Mouse (Mus musculus): Measurements from ENCODE around the gene Hdac4. TPM values are rescaled to one million over a fixed set of nuclear protein-coding genes. Genes with fewer than 3 reads are reported as not detected.

The Hdac4 gene
- polyA plus RNA-seq, 1 experiment from 2014 or later = 31.2 TPM

- Histone ChIP-seq H3K9me3 (replicated peaks) (0 out of 2 replicates have a peak, but pooled peaks cover 4% of the 10 kb centered on the region), H3K36me3 (no peaks in the 10 kb centered on the region), H3K4me1 (0 out of 2 replicates have a peak, but pooled peaks cover 2% of the 10 kb centered on the region), H3K4me3 (replicated peaks) (no peak overlapping the region), H3K27ac (replicated peaks) (no peak overlapping the region), H3K9ac (replicated peaks) (no peak overlapping the region), H3K4me2 (no peak overlapping the region), H3K27me3 (replicated peaks) (no peaks in the 10 kb centered on the region)
- 88% methylated on average over 2 of the region's 2 CpGs for WGBS
- ATAC-seq (ENCODE audit: low FRiP score) = no peak
These were observed 298.4 kb downstream of the Hdac4 start for GRCm38 (mm10) chr1:91897078-91897477.

- H3K4me2 ChIP-seq = no peak overlapping the region
- no peak for ATAC-seq (ENCODE audit: low FRiP score)
- WGBS = 95% methylated on average over 5 of the region's 5 CpGs
- H3K36me3 ChIP-seq = no peaks in the 10 kb centered on the region
- H3K9me3 ChIP-seq (replicated peaks) = 0 out of 2 replicates have a peak, but pooled peaks cover 4% of the 10 kb centered on the region
- no peaks in the 10 kb centered on the region for H3K27me3 ChIP-seq (replicated peaks)
- H3K4me1 ChIP-seq = 0 out of 2 replicates have a peak, but pooled peaks cover 2% of the 10 kb centered on the region
- no peak overlapping the region for H3K27ac ChIP-seq (replicated peaks)
- H3K4me3 ChIP-seq (replicated peaks) = no peak overlapping the region
- no peak overlapping the region for H3K9ac ChIP-seq (replicated peaks)
These were observed 301.2 kb downstream of the Hdac4 start for GRCm38 (mm10) chr1:91894286-91894685.

GRCm38 (mm10) chr1:91893598-91893997, 301.9 kb downstream of the Hdac4 start:
- 94% methylated on average over 11 of the region's 11 CpGs for WGBS
- Histone ChIP-seq H3K27me3 (replicated peaks) (no peaks in the 10 kb centered on the region), H3K4me3 (replicated peaks) (no peak overlapping the region), H3K27ac (replicated peaks) (no peak overlapping the region), H3K4me1 (0 out of 2 replicates have a peak, but pooled peaks cover 2% of the 10 kb centered on the region), H3K36me3 (no peaks in the 10 kb centered on the region), H3K9me3 (replicated peaks) (0 out of 2 replicates have a peak, but pooled peaks cover 4% of the 10 kb centered on the region), H3K9ac (replicated peaks) (no peak overlapping the region), H3K4me2 (no peak overlapping the region)
- no peak for ATAC-seq (ENCODE audit: low FRiP score)

- H3K27me3 ChIP-seq (replicated peaks) = no peaks in the 10 kb centered on the region
- no peak overlapping the region for H3K9ac ChIP-seq (replicated peaks)
- H3K9me3 ChIP-seq (replicated peaks) = no peaks in the 10 kb centered on the region; the same call in 1 of the 2 replicates
- WGBS = 69% methylated on average over 5 of the region's 5 CpGs
- H3K4me3 ChIP-seq (replicated peaks) = no peak overlapping the region
- no peak overlapping the region for H3K4me2 ChIP-seq
- no peak for ATAC-seq (ENCODE audit: low FRiP score)
- no peak overlapping the region for H3K27ac ChIP-seq (replicated peaks)
- no peaks in the 10 kb centered on the region for H3K36me3 ChIP-seq
- H3K4me1 ChIP-seq = peaks cover 4% of the 10 kb centered on the region
These were observed 312.4 kb downstream of the Hdac4 start for GRCm38 (mm10) chr1:91883115-91883514.

- H3K9ac ChIP-seq (replicated peaks) = no peak overlapping the region
- H3K36me3 ChIP-seq = no peaks in the 10 kb centered on the region
- H3K4me3 ChIP-seq (replicated peaks) = no peak overlapping the region
- H3K9me3 ChIP-seq (replicated peaks) = no peaks in the 10 kb centered on the region; the same call in 1 of the 2 replicates
- no peak overlapping the region for H3K4me2 ChIP-seq
- WGBS = 77% methylated on average over 8 of the region's 8 CpGs
- H3K4me1 ChIP-seq = peaks cover 4% of the 10 kb centered on the region
- H3K27me3 ChIP-seq (replicated peaks) = no peaks in the 10 kb centered on the region
- no peak overlapping the region for H3K27ac ChIP-seq (replicated peaks)
- ATAC-seq (ENCODE audit: low FRiP score) = no peak
These were observed 314.6 kb downstream of the Hdac4 start for GRCm38 (mm10) chr1:91880899-91881298.

GRCm38 (mm10) chr1:91880156-91880555, 315.3 kb downstream of the Hdac4 start:
- no peaks in the 10 kb centered on the region for H3K36me3 ChIP-seq
- WGBS = 91% methylated on average over 12 of the region's 12 CpGs
- no peaks in the 10 kb centered on the region for H3K27me3 ChIP-seq (replicated peaks)
- H3K4me2 ChIP-seq = no peak overlapping the region
- H3K4me1 ChIP-seq = peaks cover 4% of the 10 kb centered on the region
- H3K27ac ChIP-seq (replicated peaks) = no peak overlapping the region
- H3K9me3 ChIP-seq (replicated peaks) = no peaks in the 10 kb centered on the region; the same call in 1 of the 2 replicates
- H3K4me3 ChIP-seq (replicated peaks) = no peak overlapping the region
- no peak for ATAC-seq (ENCODE audit: low FRiP score)
- no peak overlapping the region for H3K9ac ChIP-seq (replicated peaks)
